Mouse (Mus musculus): ENCODE results near the gene Rrp36.

- TF ChIP-seq CTCF (IDR thresholded peaks at IDR 0.05; ENCODE audit: control insufficient read depth, insufficient read depth, insufficient replicate concordance, low read depth, low read length) (no peak), POLR2A (IDR thresholded peaks at IDR 0.05; ENCODE audit: control insufficient read depth, low read depth, low read length) (no peak)
These were observed 34.2 kb downstream of the Rrp36 start for GRCm38 (mm10) chr17:46639929-46640328.

Measured in testis, adult 2 months (tissue).